Mouse (Mus musculus) lung, postnatal 4 days (tissue): ENCODE measurements around the gene Zc3h4.
"Not testable (repeated sequence)": the region's sequence is repeated elsewhere in the genome, so short reads cannot be mapped to it uniquely, and the experiment has no call there.

Experiments used
- DNase-seq, 2 experiments: peaks; one replicate each; pipeline ENCODE4 v3.0.0; 2021

The Zc3h4 gene

GRCm38 (mm10) chr7:16400689-16401611 is at the start of gene Zc3h4:
TSS of gene Zc3h4 (plus strand) at chr7:16400910.
- peak; percentile 93 to 94 for DNase-seq

GRCm38 (mm10) chr7:16355854-16356594 is 44.7 kb upstream of the Zc3h4 start:
- no peak for DNase-seq

- no peak for DNase-seq
Observed at GRCm38 (mm10) chr7:16357602-16358001, 43.1 kb upstream of the Zc3h4 start.

- no peak for DNase-seq
Observed at GRCm38 (mm10) chr7:16364319-16364718, 36.4 kb upstream of the Zc3h4 start.

GRCm38 (mm10) chr7:16364901-16365500 is 35.7 kb upstream of the Zc3h4 start:
- peak in 1 of 2 experiments; percentile 29 for DNase-seq

GRCm38 (mm10) chr7:16366133-16366646 is 34.5 kb upstream of the Zc3h4 start:
- DNase-seq: peak; percentile 33 to 51

- no peak for DNase-seq
Observed at GRCm38 (mm10) chr7:16366669-16367068, 34.0 kb upstream of the Zc3h4 start.

GRCm38 (mm10) chr7:16368835-16369234 is 31.9 kb upstream of the Zc3h4 start:
- DNase-seq: no peak

- no peak for DNase-seq
Observed at GRCm38 (mm10) chr7:16370596-16370995, 30.1 kb upstream of the Zc3h4 start.

- no peak for DNase-seq
Observed at GRCm38 (mm10) chr7:16373719-16374118, 27.0 kb upstream of the Zc3h4 start.

- DNase-seq: no peak
Observed at GRCm38 (mm10) chr7:16374989-16375388, 25.7 kb upstream of the Zc3h4 start.

GRCm38 (mm10) chr7:16376505-16376904 is 24.2 kb upstream of the Zc3h4 start:
- DNase-seq: peak in 1 of 2 experiments; percentile 72

GRCm38 (mm10) chr7:16387160-16388041 is 13.3 kb upstream of the Zc3h4 start, which contains the start of gene Sae1:
TSS of gene Sae1 (minus strand) at chr7:16387806.
- peak; percentile 98 to 99 for DNase-seq

GRCm38 (mm10) chr7:16389942-16390341 is 10.8 kb upstream of the Zc3h4 start:
- not testable (repeated sequence) for DNase-seq

- DNase-seq: no peak
Observed at GRCm38 (mm10) chr7:16392923-16393322, 7.8 kb upstream of the Zc3h4 start.

GRCm38 (mm10) chr7:16395944-16396343 is 4.8 kb upstream of the Zc3h4 start:
- peak in 1 of 2 experiments; percentile 64 for DNase-seq

- no peak for DNase-seq
Observed at GRCm38 (mm10) chr7:16397465-16397864, 3.2 kb upstream of the Zc3h4 start.

GRCm38 (mm10) chr7:16398387-16399050 is 2.2 kb upstream of the Zc3h4 start:
- DNase-seq: no peak

- DNase-seq: peak; percentile 94 to 95
Observed at GRCm38 (mm10) chr7:16399098-16399819, 1.5 kb upstream of the Zc3h4 start.

- peak; percentile 99 for DNase-seq
Observed at GRCm38 (mm10) chr7:16399820-16400688, 656 bp upstream of the Zc3h4 start.
